Mouse (Mus musculus): ENCODE results near the gene Trim7.

DNA sequence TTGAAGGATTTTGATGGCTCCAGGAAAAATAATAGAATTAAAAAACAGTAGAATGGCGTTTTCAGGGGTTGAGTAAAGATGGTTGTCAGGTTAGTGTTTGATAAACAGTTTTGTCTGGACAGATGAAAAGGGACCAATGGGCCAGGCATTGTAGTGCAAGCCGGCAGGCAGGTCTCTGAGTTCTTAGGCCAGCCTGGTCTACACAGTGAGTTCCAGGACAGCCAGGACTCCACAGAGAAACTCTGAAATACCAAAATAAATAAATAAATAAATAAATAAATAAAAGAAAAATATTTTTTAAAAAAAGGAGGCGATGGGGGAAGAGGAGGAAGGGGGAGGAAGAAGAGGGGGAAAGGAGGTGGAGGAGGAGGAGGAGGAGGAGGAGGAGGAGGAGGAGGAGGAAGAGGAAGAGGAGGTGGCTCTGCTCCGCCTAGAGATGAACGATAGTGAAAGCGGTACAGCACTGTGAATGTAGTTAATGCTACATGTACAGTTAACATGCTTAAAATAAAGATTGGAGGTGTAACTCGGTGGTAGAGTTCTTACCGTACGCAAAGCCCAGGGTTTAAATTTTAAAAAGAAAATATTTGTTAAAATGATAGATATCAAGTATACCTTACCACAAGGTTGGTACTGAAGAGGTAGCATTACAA lies 7.3 kb downstream of the Trim7 start:
- TF ChIP-seq CTCF (conservative IDR thresholded peaks at IDR 0.05; ENCODE audit: insufficient read depth, insufficient read length, low read depth, low read length) (no peak), POLR2A (IDR thresholded peaks at IDR 0.05; ENCODE audit: low read depth, low read length) (no peak)
